Mouse (Mus musculus) thymus, adult 2 months (tissue): ENCODE data around the gene Top3a.

Source experiments
- CTCF ChIP-seq: fragments of 200-500 bp; IDR thresholded peaks from 2 replicates; pipeline ENCODE4 v1.5.1; 2012; ENCODE audit warnings: mild to moderate bottlenecking, control low read depth, low read length, moderate library complexity, borderline replicate concordance; ENCODE audit not compliant: control insufficient read depth, poor library complexity, insufficient read depth; ENCODE audit errors: extremely low read depth
- POLR2A ChIP-seq: fragments of 200-500 bp; IDR thresholded peaks from 2 replicates; pipeline ENCODE4 v1.6.1; 2012; ENCODE audit warnings: mild to moderate bottlenecking, low read length, control low read depth, moderate library complexity; ENCODE audit not compliant: control insufficient read depth, poor library complexity, insufficient read depth; ENCODE audit errors: extremely low read depth

DNA sequence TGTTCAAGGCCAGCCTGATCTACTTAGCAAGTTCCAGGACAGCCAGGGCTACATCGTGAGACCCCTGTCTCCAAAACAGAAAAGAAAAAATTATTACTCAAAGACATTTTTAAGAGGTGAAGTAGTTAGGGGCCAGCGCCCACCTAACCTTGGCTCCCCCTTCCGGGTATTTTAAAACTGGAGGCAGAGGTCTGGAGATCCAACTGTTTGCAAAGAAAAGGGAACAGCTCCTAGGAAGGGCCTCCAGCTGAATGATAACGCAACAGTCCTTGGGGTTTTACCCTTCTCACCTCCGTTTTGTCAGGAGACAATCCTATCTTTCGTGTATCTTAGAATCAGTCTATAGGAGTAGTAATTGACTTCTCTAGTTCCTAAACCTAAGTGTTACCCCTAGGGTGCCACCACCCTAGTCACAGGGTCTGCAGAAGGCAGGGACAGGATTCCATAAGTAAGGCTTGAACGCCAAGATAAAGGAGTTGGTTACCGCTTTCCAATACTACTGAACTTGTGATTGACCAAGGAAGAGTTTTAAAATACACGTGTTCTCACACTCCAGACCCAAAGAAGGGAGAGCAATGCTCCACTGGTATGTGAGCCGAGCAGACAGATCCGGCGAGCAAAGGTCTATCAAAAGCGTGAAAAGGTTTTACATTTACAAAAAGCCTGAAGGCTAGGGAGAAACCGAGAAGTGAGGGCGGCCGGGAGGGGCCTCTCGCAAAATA is 897 bp downstream of the Top3a start:
- no peak for TF ChIP-seq CTCF
- no peak for TF ChIP-seq POLR2A
